Mouse (Mus musculus): ENCODE measurements at regions not wholly inside any gene's neighbourhood (a gene's known extent, or its start where the extent isn't known, plus 50 kb on each side); places are given as distances from the start of the nearest gene placed in this dataset.

GRCm38 (mm10) chr16:64391440-64392197 lies 210.6 kb downstream of the Csnka2ip start:
- no peak for DNase-seq

GRCm38 (mm10) chr16:64368608-64369399 lies 233.4 kb downstream of the Csnka2ip start:
- no peak for DNase-seq

- no peak for DNase-seq
Measured at GRCm38 (mm10) chr16:64347940-64348339, 254.3 kb downstream of the Csnka2ip start.

GRCm38 (mm10) chr16:64332887-64333455 lies 269.2 kb downstream of the Csnka2ip start:
- DNase-seq, result no peak

- no peak for DNase-seq
Measured at GRCm38 (mm10) chr16:64332195-64332886, 269.9 kb downstream of the Csnka2ip start.

- DNase-seq, result no peak
Measured at GRCm38 (mm10) chr16:64329264-64330060, 272.7 kb downstream of the Csnka2ip start.

GRCm38 (mm10) chr16:64318796-64319493 lies 283.3 kb downstream of the Csnka2ip start:
- no peak for DNase-seq

GRCm38 (mm10) chr16:64316831-64317230 lies 285.4 kb downstream of the Csnka2ip start:
- no peak for DNase-seq

- no peak for DNase-seq
Measured at GRCm38 (mm10) chr16:64293507-64293906, 308.7 kb downstream of the Csnka2ip start.

- no peak for DNase-seq
Measured at GRCm38 (mm10) chr16:64285306-64285705, 316.9 kb downstream of the Csnka2ip start.

- DNase-seq, result no peak
Measured at GRCm38 (mm10) chr16:64275860-64276597, 326.2 kb downstream of the Csnka2ip start.

- no peak for DNase-seq
Measured at GRCm38 (mm10) chr16:64275420-64275819, 326.8 kb downstream of the Csnka2ip start.

- DNase-seq, result no peak
Measured at GRCm38 (mm10) chr16:64264960-64265736, 337.1 kb downstream of the Csnka2ip start.

- no peak for DNase-seq
Measured at GRCm38 (mm10) chr16:64251155-64251554, 351.1 kb downstream of the Csnka2ip start.

GRCm38 (mm10) chr16:64248743-64249142 lies 353.5 kb downstream of the Csnka2ip start:
- no peak for DNase-seq

GRCm38 (mm10) chr16:64245942-64246341 lies 356.3 kb downstream of the Csnka2ip start:
- DNase-seq, result no peak

- no peak for DNase-seq
Measured at GRCm38 (mm10) chr16:64224336-64224735, 360.4 kb upstream of the Epha3 start.

GRCm38 (mm10) chr16:64216671-64217070 lies 352.7 kb upstream of the Epha3 start:
- no peak for DNase-seq

GRCm38 (mm10) chr16:64211895-64212294 lies 347.9 kb upstream of the Epha3 start:
- DNase-seq, result peak; percentile 8

All from adrenal gland, adult 2 months (tissue).